Mouse (Mus musculus) heart, embryonic 11.5 days (tissue): ENCODE results near the gene Catip. TPM values are rescaled to one million over a fixed set of nuclear protein-coding genes. Genes with fewer than 3 reads are reported as not detected.
"Not testable (repeated sequence)": the region's sequence is repeated elsewhere in the genome, so short reads cannot be mapped to it uniquely, and the experiment has no call there.

Experiments
- ATAC-seq: fragments of 200-750 bp; cut with Nextera tagmentation; replicated peaks from 2 replicates; pipeline ENCODE4 v1.8.0; 2017; ENCODE audit warnings: moderate library complexity; ENCODE audit not compliant: insufficient number of reproducible peaks, low FRiP score, low TSS enrichment
- H3K27ac ChIP-seq: fragments of 300-500 bp; sonication (generic); 2 replicates; pipeline ENCODE4 v1.5.1; 2014; ENCODE audit warnings: mild to moderate bottlenecking, low read depth, low read length
- H3K27me3 ChIP-seq: fragments of 300-500 bp; sonication (generic); 2 replicates; pipeline ENCODE4 v1.6.1; 2014; ENCODE audit warnings: mild to moderate bottlenecking, low read length, mixed read lengths; ENCODE audit not compliant: control insufficient read depth, insufficient read depth
- H3K36me3 ChIP-seq: fragments of 300-500 bp; sonication (generic); 2 replicates; pipeline ENCODE4 v1.6.1; 2014; ENCODE audit warnings: mild to moderate bottlenecking, low read length, moderate library complexity, mixed read lengths; ENCODE audit not compliant: control insufficient read depth, insufficient read depth
- H3K4me1 ChIP-seq: fragments of 300-500 bp; sonication (generic); 2 replicates; pipeline ENCODE4 v1.6.1; 2014; ENCODE audit warnings: low read length; ENCODE audit not compliant: control insufficient read depth, insufficient read depth
- H3K4me2 ChIP-seq: fragments of 300-500 bp; sonication (generic); 2 replicates; pipeline ENCODE4 v1.6.1; 2014; ENCODE audit warnings: mild to moderate bottlenecking, moderate library complexity
- H3K4me3 ChIP-seq: fragments of 300-500 bp; sonication (generic); 2 replicates; pipeline ENCODE4 v1.5.1; 2014; ENCODE audit warnings: low read depth, low read length
- H3K9ac ChIP-seq: fragments of 300-500 bp; sonication (generic); 2 replicates; pipeline ENCODE4 v1.6.1; 2014; ENCODE audit warnings: mild to moderate bottlenecking, low read depth, low read length, moderate library complexity
- H3K9me3 ChIP-seq: fragments of 300-500 bp; sonication (generic); replicated peaks from 2 replicates; pipeline ENCODE4 v1.6.1; 2016; ENCODE audit warnings: low read length; ENCODE audit not compliant: control insufficient read depth
- WGBS: fragments of 180-500 bp; shearing (Covaris S2); extraction: QIAGEN DNeasy Blood & Tissue Kit; methylation state at CpG from one replicate; pipeline ENCODE4 v1.1.7; 2014; ENCODE audit not compliant: insufficient replicate concordance; 5-methylcytosine and 5-hydroxymethylcytosine counted together
- polyA plus RNA-seq: library from polyadenylated mRNA; unstranded; fragments of >200 nt; fragmentation: Nextera tagmentation; extraction: Ambion mirVana; gene quantifications from 2 replicates; pipeline ENCODE4 v1.2.1, GENCODE M21; 2014

Catip gene
- polyA plus RNA-seq, 1 experiment from 2014 or later, result 0.59 TPM

GRCm38 (mm10) chr1:74338626-74339025, 23.3 kb upstream of the Catip start:
- ATAC-seq, result no peak
- WGBS, result 81% methylated on average over 4 of the region's 4 CpGs
- H3K27ac ChIP-seq, result no peak overlapping the region
- no peaks in the 10 kb centered on the region for H3K27me3 ChIP-seq
- H3K36me3 ChIP-seq, result no peaks in the 10 kb centered on the region
- no peaks in the 10 kb centered on the region for H3K9me3 ChIP-seq
- H3K9ac ChIP-seq, result no peak overlapping the region
- no peak overlapping the region for H3K4me3 ChIP-seq
- no peak overlapping the region for H3K4me2 ChIP-seq
- H3K4me1 ChIP-seq, result peaks cover 7% of the 10 kb centered on the region

- Histone ChIP-seq H3K9ac (no peak overlapping the region), H3K4me2 (no peak overlapping the region), H3K4me1 (peaks cover 7% of the 10 kb centered on the region), H3K9me3 (no peaks in the 10 kb centered on the region), H3K27me3 (no peaks in the 10 kb centered on the region), H3K27ac (no peak overlapping the region), H3K36me3 (no peaks in the 10 kb centered on the region), H3K4me3 (no peak overlapping the region)
- 75% methylated on average over 9 of the region's 9 CpGs for WGBS
- no peak for ATAC-seq
Observed at GRCm38 (mm10) chr1:74339917-74340316, 22.0 kb upstream of the Catip start.

GRCm38 (mm10) chr1:74340361-74340764, 21.5 kb upstream of the Catip start:
- H3K4me3 ChIP-seq, result no peak overlapping the region
- 94% methylated on average over 6 of the region's 6 CpGs for WGBS
- no peak for ATAC-seq
- no peaks in the 10 kb centered on the region for H3K27me3 ChIP-seq
- no peaks in the 10 kb centered on the region for H3K9me3 ChIP-seq
- H3K36me3 ChIP-seq, result no peaks in the 10 kb centered on the region
- H3K27ac ChIP-seq, result no peak overlapping the region
- H3K9ac ChIP-seq, result no peak overlapping the region
- no peak overlapping the region for H3K4me2 ChIP-seq
- H3K4me1 ChIP-seq, result peaks cover 6% of the 10 kb centered on the region

- H3K27ac ChIP-seq, H3K4me3 ChIP-seq, H3K9ac ChIP-seq, H3K36me3 ChIP-seq, H3K27me3 ChIP-seq, H3K4me2 ChIP-seq, ATAC-seq, H3K9me3 ChIP-seq, H3K4me1 ChIP-seq: not testable (repeated sequence)
- WGBS, result 89% methylated on average over 4 of the region's 4 CpGs
Observed at GRCm38 (mm10) chr1:74340992-74341391, 20.9 kb upstream of the Catip start.

- Histone ChIP-seq H3K4me3 (no peak overlapping the region), H3K27ac (no peak overlapping the region), H3K9ac (no peak overlapping the region), H3K27me3 (no peaks in the 10 kb centered on the region), H3K36me3 (no peaks in the 10 kb centered on the region), H3K4me2 (no peak overlapping the region), H3K9me3 (no peaks in the 10 kb centered on the region), H3K4me1 (peaks cover 2% of the 10 kb centered on the region; the same call in 1 of the 2 replicates)
- ATAC-seq, result no peak
- WGBS, result 83% methylated on average over 7 of the region's 7 CpGs
Observed at GRCm38 (mm10) chr1:74341898-74342297, 20.0 kb upstream of the Catip start.

GRCm38 (mm10) chr1:74342308-74342707, 19.6 kb upstream of the Catip start:
- WGBS, result 79% methylated on average over 1 of the region's 1 CpGs
- Histone ChIP-seq H3K4me3 (no peak overlapping the region), H3K4me2 (no peak overlapping the region), H3K36me3 (no peaks in the 10 kb centered on the region), H3K4me1 (peaks cover 2% of the 10 kb centered on the region; the same call in 1 of the 2 replicates), H3K27ac (no peak overlapping the region), H3K27me3 (no peaks in the 10 kb centered on the region), H3K9me3 (no peaks in the 10 kb centered on the region), H3K9ac (no peak overlapping the region)
- ATAC-seq, result no peak

- Histone ChIP-seq H3K9me3 (no peaks in the 10 kb centered on the region), H3K9ac (no peak overlapping the region), H3K4me1 (peaks cover 1% of the 10 kb centered on the region; the same call in 1 of the 2 replicates), H3K36me3 (no peaks in the 10 kb centered on the region), H3K27me3 (no peaks in the 10 kb centered on the region), H3K27ac (no peak overlapping the region), H3K4me2 (no peak overlapping the region), H3K4me3 (no peak overlapping the region)
- WGBS, result 82% methylated on average over 5 of the region's 5 CpGs
- ATAC-seq, result no peak
Observed at GRCm38 (mm10) chr1:74343161-74343560, 18.7 kb upstream of the Catip start.

- Histone ChIP-seq H3K36me3 (no peaks in the 10 kb centered on the region), H3K27me3 (no peaks in the 10 kb centered on the region), H3K9me3 (no peaks in the 10 kb centered on the region), H3K4me2 (no peak overlapping the region), H3K27ac (no peak overlapping the region), H3K4me3 (no peak overlapping the region), H3K9ac (no peak overlapping the region), H3K4me1 (no peaks in the 10 kb centered on the region)
- WGBS, result 79% methylated on average over 11 of the region's 11 CpGs
- ATAC-seq, result no peak
Observed at GRCm38 (mm10) chr1:74344163-74344916, 17.6 kb upstream of the Catip start.

- Histone ChIP-seq H3K4me2 (no peak overlapping the region), H3K36me3 (peaks cover 5% of the 10 kb centered on the region; the same call in 1 of the 2 replicates)
- ATAC-seq, result no peak
Observed at GRCm38 (mm10) chr1:74351185-74351769, 10.6 kb upstream of the Catip start.

More at GRCm38 (mm10) chr1:74351185-74351769, 10.6 kb upstream of the Catip start:
- no peaks in the 10 kb centered on the region for H3K27me3 ChIP-seq
- H3K4me1 ChIP-seq, result 0 out of 2 replicates have a peak, but pooled peaks cover 2% of the 10 kb centered on the region
- WGBS, result 85% methylated on average over 13 of the region's 13 CpGs
- no peak overlapping the region for H3K9ac ChIP-seq
- no peak overlapping the region for H3K4me3 ChIP-seq
- no peaks in the 10 kb centered on the region for H3K9me3 ChIP-seq
- H3K27ac ChIP-seq, result no peak overlapping the region
